Mouse (Mus musculus) CD4-positive, CD25-positive, alpha-beta regulatory T cell, adult 9 weeks (primary cell): ENCODE results near the gene Cdc14b. TPM values are rescaled to one million over a fixed set of nuclear protein-coding genes. Genes with fewer than 3 reads are reported as not detected.

Experiments
- polyA plus RNA-seq: library from polyadenylated mRNA; unstranded; fragments of 100-300 nt; shearing (Covaris generic); gene quantifications from one replicate; pipeline ENCODE4 v1.2.1, GENCODE M21; 2017

The Cdc14b gene
- polyA plus RNA-seq, result 11.4 TPM

DNA sequence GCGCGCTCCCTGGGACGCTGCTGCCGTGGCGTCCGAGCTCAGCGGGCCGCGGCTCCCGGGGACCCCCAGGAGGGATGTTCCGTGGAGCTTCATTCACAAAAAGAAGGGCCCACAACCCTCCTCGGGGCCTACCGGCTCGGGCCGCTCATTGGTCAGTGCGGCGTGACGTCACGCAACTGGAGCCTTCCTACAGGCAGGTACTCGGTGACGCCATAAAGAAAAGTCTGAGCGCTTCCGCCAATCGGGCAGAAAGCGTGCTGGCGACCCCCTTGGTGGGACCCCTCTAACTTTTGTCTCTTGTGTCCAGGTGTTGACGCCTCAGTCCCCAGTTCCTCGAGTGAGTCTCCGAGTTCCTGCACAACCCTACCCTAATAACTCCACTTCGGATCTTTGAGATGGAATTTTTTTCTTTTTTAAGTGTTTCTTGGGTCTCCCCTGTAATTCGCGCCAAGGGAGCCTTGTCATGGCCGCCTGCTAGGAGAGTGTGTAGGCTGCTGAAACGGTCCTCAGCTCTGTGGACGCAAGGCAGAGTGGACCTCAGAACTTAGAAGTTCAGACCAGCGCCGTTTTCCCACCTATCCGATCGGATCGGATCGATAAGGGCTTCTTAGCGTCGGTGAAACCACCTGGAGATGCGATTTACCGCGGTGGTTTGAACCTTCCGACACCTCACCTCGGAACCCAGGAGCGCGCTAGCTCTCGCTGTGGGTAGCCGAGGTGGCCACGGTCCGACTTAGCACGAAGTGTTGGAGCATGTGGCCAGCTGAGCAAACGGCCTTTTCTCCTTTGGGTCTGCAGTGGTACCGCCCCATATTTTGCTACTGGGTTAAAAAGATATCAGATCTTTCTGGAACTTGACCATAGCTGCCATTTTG is at the start of gene Cdc14b:
TSS of gene Cdc14b (minus strand) at position 412 of the 875 bp plus-strand sequence.

GRCm38 (mm10) chr13:64312024-64312915 is 37.2 kb upstream of the Cdc14b start, which contains the start of gene Aaed1:
Gene Aaed1, minus strand, starts transcription at chr13:64312710.

DNA sequence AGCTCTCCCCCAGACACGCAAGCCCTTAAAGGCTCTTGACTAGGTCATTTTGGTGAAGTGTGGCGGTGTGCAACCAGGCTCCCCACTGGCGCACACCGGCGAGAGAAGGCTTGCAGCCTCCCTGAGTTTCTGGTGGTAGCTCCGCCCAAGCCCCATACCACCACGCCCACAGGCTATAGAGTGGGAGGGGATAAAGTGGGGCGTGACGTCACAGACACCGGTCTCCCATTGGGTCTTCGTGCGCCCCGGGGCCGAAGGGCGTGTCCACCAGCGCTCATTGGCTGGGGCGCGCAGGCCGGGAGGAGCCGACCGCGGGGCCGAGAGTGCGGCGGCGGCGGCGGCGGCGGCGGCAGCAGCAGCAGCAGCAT is 113.6 kb downstream of the Cdc14b start, which contains the start of gene Habp4:
TSS of gene Habp4 (plus strand) at position 277 of the 368 bp plus-strand sequence.

GRCm38 (mm10) chr13:64153083-64153682 is 121.9 kb downstream of the Cdc14b start, which contains the start of gene Zfp367:
Gene Zfp367, minus strand, starts transcription at chr13:64153202.

Other genes with a start within 250 kb of the Cdc14b start
- not detected for gene Hsd17b3, start 186.1 kb downstream of the Cdc14b start, polyA plus RNA-seq
- gene Slc35d2, start 145.9 kb downstream of the Cdc14b start, polyA plus RNA-seq, result 35.4 TPM
- 7.8 TPM for gene Zfp367, start 122.1 kb downstream of the Cdc14b start, polyA plus RNA-seq
- gene Habp4, start 113.5 kb downstream of the Cdc14b start, polyA plus RNA-seq, result 2.0 TPM
- 5.5 TPM for gene Aaed1, start 37.4 kb upstream of the Cdc14b start, polyA plus RNA-seq
- gene Ctsl, start 95.6 kb upstream of the Cdc14b start, polyA plus RNA-seq, result 20.4 TPM
- 8.9 TPM for gene Cdk20, start 157.0 kb upstream of the Cdc14b start, polyA plus RNA-seq
- not detected for gene Fam240b, start 222.5 kb upstream of the Cdc14b start, polyA plus RNA-seq